Mouse (Mus musculus): Measurements from ENCODE around the gene Ppfia4. TPM values are rescaled to one million over a fixed set of nuclear protein-coding genes. Genes with fewer than 3 reads are reported as not detected.
"Not testable (repeated sequence)": the region's sequence is repeated elsewhere in the genome, so short reads cannot be mapped to it uniquely, and the experiment has no call there.

Ppfia4 gene
- total RNA-seq, 2 experiments from 2014 or later = 0.99 to 1.2 TPM

DNA sequence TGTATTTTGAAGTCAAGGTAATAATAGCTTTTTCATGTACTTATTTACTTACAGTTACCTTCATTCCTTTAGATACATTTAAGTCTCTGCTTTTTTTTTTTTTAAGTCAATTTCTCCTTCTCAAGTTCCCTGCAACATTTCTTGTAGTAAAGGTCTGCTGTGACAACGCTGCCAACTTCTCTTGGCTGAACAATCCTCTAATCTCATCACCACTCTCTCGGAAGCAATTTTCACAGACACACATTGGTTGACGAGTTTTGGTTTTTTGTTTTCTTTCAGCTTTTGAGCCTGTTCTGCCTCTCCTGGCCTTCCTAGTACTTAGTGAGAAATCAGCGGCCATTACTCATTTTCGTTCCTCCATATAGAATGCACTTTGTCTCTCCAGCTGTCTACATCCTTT lies 52.6 kb downstream of the Ppfia4 start:
- intact Hi-C loops (cut with DNase I) = no loop called here

DNA sequence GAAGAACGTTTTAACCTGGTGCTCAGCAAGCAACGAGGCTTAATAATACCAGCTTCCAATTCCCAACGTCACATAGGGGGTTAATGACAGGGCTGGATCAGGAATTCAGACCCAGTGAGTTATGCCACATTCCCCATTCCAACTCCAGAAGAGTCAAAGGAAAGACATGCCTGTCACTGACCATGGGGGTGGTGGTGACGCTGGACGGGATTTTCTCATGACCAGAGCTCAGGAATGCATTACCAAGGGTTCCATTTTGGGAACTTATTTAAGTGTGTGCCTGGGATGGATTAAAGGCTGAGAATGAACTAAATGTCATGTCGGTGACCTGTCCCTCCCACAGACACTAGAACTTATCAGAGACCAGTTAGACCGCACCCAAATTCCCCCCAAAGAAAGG lies 55.9 kb downstream of the Ppfia4 start:
- intact Hi-C loops (cut with DNase I) = no loop called here
- no peak for DNase-seq

More for the DNA sequence above, 52.6 kb downstream of the Ppfia4 start:
- no peak for DNase-seq

DNA sequence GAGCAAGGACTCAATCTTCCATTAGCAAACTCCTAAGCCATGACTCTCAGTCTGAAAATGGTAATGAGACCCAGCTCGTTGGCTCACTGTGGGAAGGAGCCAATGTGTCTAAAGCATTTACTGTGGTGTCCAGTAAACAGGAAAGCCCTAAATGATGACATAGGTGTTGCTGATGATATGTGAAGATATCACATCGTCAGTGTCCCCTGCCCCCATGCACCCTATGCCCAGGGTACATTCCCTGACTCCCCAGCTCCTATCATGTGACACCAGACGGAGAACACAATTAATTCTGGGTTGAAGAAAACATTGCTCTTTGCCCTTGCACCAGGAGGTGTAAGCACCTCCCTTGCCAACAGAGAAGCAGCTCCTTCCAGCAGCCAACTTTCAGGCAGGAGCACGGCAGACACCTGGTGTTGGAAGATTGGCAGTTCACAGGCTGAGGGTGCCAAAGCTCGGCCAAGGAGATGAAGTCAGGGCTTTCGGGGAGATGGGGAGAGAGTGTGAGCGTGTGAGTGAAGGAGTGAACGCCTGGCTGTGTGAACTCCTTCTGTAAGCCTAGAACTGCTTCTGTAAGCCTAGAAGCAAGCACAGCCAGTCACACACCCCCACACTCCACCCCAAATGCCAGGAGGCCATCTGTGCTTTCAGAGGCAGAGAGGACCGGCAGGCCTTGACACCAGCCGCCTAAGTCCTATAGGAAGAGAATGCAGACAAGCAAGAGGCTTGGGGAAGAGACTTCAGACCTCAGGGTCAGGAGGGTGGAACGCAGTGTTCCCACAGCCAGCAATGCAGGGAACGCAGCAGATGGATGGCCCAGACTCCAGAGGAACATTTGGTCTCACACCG lies 56.9 kb downstream of the Ppfia4 start:
- DNase-seq = peak in 1 of 2 experiments; percentile 28
- intact Hi-C loops (cut with DNase I) = no loop called here

DNA sequence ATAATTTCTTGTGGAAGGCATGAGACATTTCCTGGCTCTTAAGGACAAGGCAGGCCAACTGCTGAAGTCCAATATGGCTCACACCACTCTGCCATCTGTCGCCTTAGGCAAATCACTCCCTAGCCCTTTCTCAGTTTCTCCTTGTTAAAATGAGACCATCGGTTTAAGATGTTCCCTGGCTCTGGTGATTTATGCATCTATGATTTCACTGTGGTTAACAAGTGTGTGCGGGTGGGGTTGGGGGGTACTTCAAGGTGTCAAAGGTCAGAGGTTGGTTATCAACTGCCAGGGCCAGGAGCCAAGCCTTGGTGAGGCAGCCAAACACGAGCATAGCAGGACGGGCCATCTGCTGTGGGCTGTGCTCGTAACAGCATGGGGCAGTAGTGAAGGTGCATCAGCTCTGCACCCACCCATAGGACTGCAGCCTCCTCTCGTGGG lies 58.2 kb downstream of the Ppfia4 start:
- DNase-seq = peak in 1 of 2 experiments; percentile 37
- intact Hi-C loops (cut with DNase I) = no loop called here

DNA sequence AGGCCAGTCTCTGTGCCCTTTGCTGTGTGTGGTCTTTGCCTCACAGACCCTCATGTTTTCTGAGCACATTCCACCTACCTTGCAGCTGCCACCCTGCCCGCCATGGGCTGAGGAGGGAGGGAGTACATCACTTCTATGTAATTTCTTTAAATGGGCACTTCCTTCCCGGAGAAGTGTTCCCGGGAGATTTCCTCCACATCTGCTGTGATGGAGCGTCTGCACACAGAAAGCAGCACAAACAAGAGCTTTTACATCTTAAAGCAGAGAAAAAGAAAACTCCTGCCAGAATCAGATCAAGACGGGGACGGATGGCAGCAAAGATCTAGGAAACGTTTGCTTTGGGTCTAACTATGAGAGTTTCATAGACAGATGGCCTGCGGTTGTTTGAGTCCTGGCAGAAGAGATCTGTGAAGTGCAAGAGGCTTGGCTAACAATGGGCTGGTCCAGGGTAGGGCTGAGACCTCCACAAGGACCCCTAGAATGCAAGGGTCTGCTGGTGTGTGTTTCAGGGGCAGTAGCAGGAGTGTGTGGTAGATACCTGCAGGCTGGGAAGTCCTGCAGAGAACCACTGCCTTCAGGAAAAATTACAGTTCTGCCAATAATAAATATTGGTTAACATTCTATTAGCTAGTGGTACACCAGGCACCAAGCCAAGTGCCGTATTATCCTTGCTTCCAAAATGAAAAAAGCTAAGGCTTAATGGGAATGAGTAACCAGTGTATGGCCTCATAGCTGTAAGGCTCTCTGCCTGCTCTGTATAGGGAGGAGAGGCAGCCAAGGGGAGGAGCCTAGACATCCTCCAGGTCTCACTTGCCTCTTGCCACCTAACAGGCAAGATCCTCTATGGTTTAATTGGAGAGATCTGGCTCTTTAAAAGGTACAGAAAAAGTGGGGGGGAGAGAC lies 59.0 kb downstream of the Ppfia4 start:
- intact Hi-C loops (cut with DNase I) = loop anchor here (2.0 kb wide), 1 partner anchor 31 kb away; no protein-coding TSS in a partner anchor
- no peak for DNase-seq

DNA sequence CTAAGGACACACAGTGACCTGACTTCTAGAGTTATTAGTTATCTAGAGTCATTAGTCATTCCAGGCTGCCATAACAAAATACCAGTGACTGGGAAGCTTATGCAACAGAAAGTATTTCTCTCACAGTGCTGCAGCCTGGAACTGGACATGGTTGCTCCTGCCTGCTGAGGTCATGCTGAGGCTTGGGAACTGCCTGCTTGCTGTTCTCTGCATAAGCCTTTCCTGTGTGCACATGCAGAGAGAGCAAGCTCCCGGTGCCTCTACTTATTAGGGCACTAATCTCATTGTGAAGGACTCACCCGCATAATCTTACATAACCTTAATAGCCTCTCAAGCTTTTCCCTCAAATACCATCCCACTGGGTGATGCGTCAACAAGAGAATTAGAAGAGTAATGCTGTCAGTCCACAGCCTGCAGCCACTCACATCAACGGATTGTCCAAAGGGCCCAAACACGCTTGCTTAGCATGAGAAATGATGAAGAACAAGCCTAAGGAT lies 59.9 kb downstream of the Ppfia4 start:
- DNase-seq = no peak
- intact Hi-C loops (cut with DNase I) = loop anchor here (2.0 kb wide), 1 partner anchor 30 kb away; no protein-coding TSS in a partner anchor

DNA sequence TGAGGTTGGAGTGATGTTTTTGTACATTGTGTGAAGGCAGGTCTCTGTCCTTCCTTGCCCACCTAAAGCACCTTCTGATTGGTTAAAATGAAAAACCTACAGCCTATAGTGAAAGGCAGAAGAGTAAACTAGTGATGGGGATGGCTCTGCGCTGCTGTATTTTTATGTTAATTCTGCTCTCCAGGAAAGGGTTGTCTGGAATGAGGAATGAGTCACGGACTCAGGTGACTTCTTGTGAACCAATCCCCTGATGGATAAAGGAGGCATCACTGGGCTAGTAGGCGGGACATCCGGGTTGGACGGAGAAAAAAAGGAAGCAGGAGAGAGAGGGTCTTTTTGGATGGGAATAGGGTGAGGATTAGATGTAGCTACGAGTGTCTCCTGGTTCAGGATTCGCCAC lies 62.7 kb downstream of the Ppfia4 start:
- no peak for DNase-seq
- intact Hi-C loops (cut with DNase I) = no loop called here

DNA sequence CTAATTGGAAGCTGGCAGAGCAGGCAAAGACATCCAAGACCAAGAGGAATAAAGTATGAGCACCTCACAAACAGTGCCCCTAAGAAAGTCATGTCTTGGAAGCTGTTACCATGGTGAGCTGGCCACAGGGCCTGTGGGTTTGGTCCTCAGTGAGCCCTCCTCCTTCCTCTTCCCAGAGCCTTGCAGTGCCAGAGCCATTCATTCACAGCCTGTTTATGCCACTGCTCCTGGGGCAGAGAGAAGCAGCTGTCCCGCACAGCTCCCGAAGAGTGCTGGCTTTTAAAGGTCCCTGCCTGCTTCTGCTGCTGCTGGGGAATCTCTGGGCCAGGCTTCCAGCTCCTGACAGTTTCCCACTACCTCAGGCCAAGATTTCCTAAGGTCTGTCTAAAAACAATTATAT lies 66.9 kb downstream of the Ppfia4 start:
- DNase-seq = no peak
- intact Hi-C loops (cut with DNase I) = no loop called here

DNA sequence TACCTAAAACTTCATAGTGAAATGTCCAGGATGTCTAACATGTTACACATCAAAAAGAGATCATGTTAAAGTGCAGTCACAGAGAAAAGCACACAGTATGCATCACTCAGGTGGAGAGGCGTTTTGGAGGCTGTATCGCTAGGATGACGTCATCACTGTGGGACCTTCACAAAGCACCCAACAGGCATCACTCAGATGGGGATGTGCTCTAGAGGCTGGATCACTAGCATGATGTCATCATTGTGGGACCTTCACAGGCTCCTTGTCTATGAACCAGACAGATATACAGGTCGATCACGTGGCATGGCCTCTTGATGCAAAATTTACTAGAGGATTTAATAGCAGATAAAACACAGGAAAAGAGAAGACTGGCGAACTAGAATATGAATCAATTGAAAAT lies 68.4 kb downstream of the Ppfia4 start:
- no peak for DNase-seq

DNA sequence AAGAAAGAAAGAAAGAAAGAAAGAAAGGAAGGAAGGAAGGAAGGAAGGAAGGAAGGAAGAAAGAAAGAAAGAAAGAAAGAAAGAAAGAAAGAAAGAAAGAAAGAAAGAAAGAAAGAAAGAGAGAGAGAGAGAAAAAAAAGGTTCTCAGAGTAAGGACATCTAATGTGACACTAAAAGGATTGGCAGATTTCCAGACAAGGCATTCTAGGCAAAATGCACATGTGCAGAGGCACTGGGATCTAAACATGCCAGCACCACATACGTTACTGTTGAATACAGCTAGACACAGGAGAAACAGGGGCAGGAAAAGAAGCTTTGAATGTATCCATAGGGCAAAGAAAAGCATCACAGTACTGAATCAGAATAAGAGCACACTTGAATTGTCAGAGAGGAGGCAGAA lies 83.0 kb downstream of the Ppfia4 start:
- intact Hi-C loops (cut with DNase I); DNase-seq: not testable (repeated sequence)

More for the DNA sequence above, 68.4 kb downstream of the Ppfia4 start:
- intact Hi-C loops (cut with DNase I) = no loop called here

Other genes with a start within 250 kb of the Ppfia4 start
- gene Chit1, start 221.7 kb downstream of the Ppfia4 start, total RNA-seq (2021) = not detected
- gene Chil1, start 150.8 kb downstream of the Ppfia4 start, total RNA-seq (2021) = 1 to 10 TPM in 1 of 2 experiments, under 1 TPM in 1; 0.64 to 1.8 TPM
- gene Mybph, start 139.5 kb downstream of the Ppfia4 start, total RNA-seq (2021) = 100 to 1,000 TPM; 547 to 589 TPM
- gene Adora1, start 97.5 kb downstream of the Ppfia4 start, total RNA-seq (2021) = under 1 TPM; 0.33 to 0.59 TPM
- gene Myog, start 42.9 kb downstream of the Ppfia4 start, total RNA-seq (2021) = 10 to 100 TPM; 20.1 to 20.9 TPM
- 10 to 100 TPM; 11.6 to 16.9 TPM for gene Tmem183a, start 29.1 kb upstream of the Ppfia4 start, total RNA-seq (2021)
- not detected for gene 4933406M09Rik, start 53.0 kb upstream of the Ppfia4 start, total RNA-seq (2021)
- gene Cyb5r1, start 72.6 kb upstream of the Ppfia4 start, total RNA-seq (2021) = 10 to 100 TPM; 76.6 to 96.3 TPM
- gene Adipor1, start 82.5 kb upstream of the Ppfia4 start, total RNA-seq (2021) = 100 to 1,000 TPM; 158 to 166 TPM
- gene Klhl12, start 122.6 kb upstream of the Ppfia4 start, total RNA-seq (2021) = 10 to 100 TPM; 14.4 to 15.1 TPM
- gene Rabif, start 161.7 kb upstream of the Ppfia4 start, total RNA-seq (2021) = 1 to 10 TPM; 5.1 to 5.5 TPM
- not detected for gene Mgat4e, start 216.8 kb upstream of the Ppfia4 start, total RNA-seq (2021)
- 10 to 100 TPM in 1 of 2 experiments, 1 to 10 TPM in 1; 9.2 to 11.1 TPM for gene Kdm5b, start 227.2 kb upstream of the Ppfia4 start, total RNA-seq (2021)